Mouse (Mus musculus) kidney, adult 11 months (tissue): ENCODE data around the gene Vmac.

ENCODE experiments used
- DNase-seq: peaks from one replicate; pipeline ENCODE4 v3.0.0; 2022

Gene Vmac

GRCm38 (mm10) chr17:56683546-56684140 lies 34.2 kb downstream of the Vmac start:
- DNase-seq, result peak; percentile 12

- DNase-seq, result no peak
These were observed 34.9 kb downstream of the Vmac start for GRCm38 (mm10) chr17:56682880-56683279.

- no peak for DNase-seq
These were observed 36.0 kb downstream of the Vmac start for GRCm38 (mm10) chr17:56681791-56682190.

DNA sequence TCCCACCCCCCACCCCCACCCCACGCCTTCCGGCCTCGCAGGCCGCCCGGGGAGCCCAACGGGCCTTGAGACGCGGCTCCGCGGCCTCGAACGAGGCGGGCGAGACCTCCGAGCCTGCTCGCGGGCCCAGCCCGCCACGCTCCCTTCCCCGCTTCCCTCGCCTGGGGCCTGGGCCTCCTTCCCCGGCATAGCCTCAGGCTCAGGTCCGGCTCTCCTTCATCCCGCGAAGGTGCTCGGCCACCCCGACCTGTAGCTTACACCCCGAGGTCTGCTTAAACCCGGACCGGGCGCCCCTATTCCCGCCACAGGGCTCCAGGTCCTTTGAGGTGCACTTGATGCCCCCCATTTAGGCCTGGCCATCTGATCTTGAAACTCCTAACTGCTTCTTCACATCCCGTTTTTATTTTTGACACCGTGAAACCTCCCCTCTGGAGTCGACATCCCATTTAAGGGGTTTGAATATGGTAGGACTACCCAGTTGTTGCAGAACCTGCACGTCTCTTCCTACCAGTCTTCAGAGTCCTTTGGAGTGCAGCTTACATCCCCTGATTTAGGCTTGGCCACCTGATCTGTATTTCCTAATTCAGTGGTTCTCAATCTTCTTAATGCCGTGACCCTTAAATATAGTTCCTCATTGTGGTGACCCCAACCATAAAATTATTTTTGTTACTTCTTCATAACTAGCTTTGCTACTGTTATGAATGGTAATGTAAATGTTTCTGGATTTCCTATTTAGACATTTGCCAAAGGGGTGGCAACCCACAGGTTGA lies 44.0 kb downstream of the Vmac start:
- DNase-seq, result peak; percentile 22

GRCm38 (mm10) chr17:56672941-56673646 lies 44.7 kb downstream of the Vmac start, which contains the start of gene Ranbp3:
TSS of gene Ranbp3 (plus strand) at chr17:56673294.
- peak; percentile 99 for DNase-seq

- DNase-seq, result no peak
These were observed 48.1 kb downstream of the Vmac start for GRCm38 (mm10) chr17:56669766-56670165.

DNA sequence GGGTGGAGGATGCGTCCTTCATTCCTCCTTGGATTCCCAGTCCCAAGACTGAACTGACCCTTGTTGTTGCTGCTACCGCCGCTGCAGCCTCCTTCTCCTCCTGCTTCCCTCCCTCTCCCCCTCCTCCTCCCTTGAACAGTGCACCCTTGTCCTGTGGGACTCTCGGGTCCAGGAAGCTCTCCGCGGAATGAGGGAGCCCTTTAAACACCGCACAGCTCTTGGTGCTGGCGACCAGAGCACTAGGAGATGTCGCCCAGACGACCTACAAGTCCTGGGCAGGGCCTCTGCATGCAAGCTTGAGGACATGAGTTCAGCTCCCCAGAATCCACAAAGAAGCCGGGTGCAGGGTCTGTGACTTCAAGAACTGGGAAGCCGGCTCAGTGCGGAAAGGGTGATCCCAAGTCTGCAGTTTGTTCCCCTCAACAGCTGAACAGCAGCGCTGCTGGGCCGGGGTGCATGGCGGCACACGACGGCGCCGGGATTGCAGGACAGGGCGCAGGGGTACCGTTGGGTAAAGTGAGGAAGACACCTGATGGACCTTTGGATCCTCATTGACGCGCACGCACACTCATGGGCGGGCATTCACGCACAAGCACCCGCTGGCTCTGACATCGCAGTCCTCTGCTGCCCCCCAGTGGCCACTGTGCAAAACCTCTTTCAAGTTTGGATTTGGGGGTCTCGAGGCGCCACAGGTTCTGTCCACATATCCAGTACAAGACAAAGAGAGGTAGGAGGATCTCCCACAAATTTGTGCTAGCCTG lies 49.3 kb downstream of the Vmac start:
- peak; percentile 69 for DNase-seq

GRCm38 (mm10) chr17:56667591-56667990 lies 50.2 kb downstream of the Vmac start:
- no peak for DNase-seq

GRCm38 (mm10) chr17:56666384-56666783 lies 51.4 kb downstream of the Vmac start:
- no peak for DNase-seq

DNA sequence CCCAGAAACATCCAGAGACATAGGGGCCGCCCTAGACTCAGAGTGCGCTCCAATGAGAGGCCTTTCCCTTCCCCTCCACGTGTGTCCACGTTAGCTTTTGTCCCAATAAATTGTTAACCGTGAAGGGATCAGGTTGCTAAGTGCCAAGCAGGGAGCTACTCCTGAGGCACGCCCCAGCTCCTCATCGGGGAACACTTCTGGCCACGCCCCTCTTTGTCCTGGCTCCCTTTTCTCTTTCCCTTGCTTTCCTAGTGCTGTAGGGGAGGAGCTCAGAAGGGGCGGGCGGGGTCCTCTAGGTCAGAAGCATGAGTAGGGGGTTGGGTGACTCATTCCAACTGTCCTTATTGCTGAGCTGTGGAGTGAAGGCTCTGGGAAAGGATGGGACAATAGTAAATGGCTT lies 53.5 kb downstream of the Vmac start:
- no peak for DNase-seq
